Mouse (Mus musculus): ENCODE measurements at regions not wholly inside any gene's neighbourhood (a gene's known extent, or its start where the extent isn't known, plus 50 kb on each side); places are given as distances from the start of the nearest gene placed in this dataset.

GRCm38 (mm10) chr13:52389271-52389670 lies 141.8 kb downstream of the Diras2 start:
- no peaks in the 10 kb centered on the region; the same call in 1 of the 2 replicates for H3K9me3 ChIP-seq (ENCODE audit: control insufficient read depth, low read length)
- 86% methylated on average over 5 of the region's 5 CpGs for WGBS
- H3K27ac ChIP-seq (ENCODE audit: low read length) = no peak overlapping the region
- H3K27me3 ChIP-seq (ENCODE audit: control insufficient read depth, insufficient read depth, low read depth, low read length) = no peaks in the 10 kb centered on the region
- no peak overlapping the region for H3K4me3 ChIP-seq (ENCODE audit: low read length)
- H3K4me1 ChIP-seq (replicated peaks; ENCODE audit: control insufficient read depth, insufficient read depth, low read length) = no peaks in the 10 kb centered on the region
- no peak overlapping the region for H3K4me2 ChIP-seq (ENCODE audit: low read depth, low read length)
- H3K36me3 ChIP-seq (ENCODE audit: control insufficient read depth, insufficient read depth, low read length) = no peaks in the 10 kb centered on the region
- ATAC-seq (ENCODE audit: low read depth) = no peak
- H3K9ac ChIP-seq (ENCODE audit: low read length) = no peak overlapping the region

GRCm38 (mm10) chr13:52395786-52396185 lies 135.3 kb downstream of the Diras2 start:
- Histone ChIP-seq H3K27me3 (ENCODE audit: control insufficient read depth, insufficient read depth, low read depth, low read length) (no peaks in the 10 kb centered on the region), H3K9me3 (ENCODE audit: control insufficient read depth, low read length) (no peaks in the 10 kb centered on the region), H3K9ac (ENCODE audit: low read length) (no peak overlapping the region), H3K27ac (ENCODE audit: low read length) (no peak overlapping the region), H3K4me2 (ENCODE audit: low read depth, low read length) (no peak overlapping the region), H3K4me3 (ENCODE audit: low read length) (no peak overlapping the region), H3K36me3 (ENCODE audit: control insufficient read depth, insufficient read depth, low read length) (no peaks in the 10 kb centered on the region), H3K4me1 (replicated peaks; ENCODE audit: control insufficient read depth, insufficient read depth, low read length) (no peaks in the 10 kb centered on the region)
- WGBS = 76% methylated on average over 8 of the region's 8 CpGs
- no peak for ATAC-seq (ENCODE audit: low read depth)

GRCm38 (mm10) chr13:52398344-52398743 lies 132.7 kb downstream of the Diras2 start:
- WGBS = 81% methylated on average over 6 of the region's 6 CpGs

GRCm38 (mm10) chr13:52399143-52399542 lies 131.9 kb downstream of the Diras2 start:
- Histone ChIP-seq H3K27ac (ENCODE audit: low read length) (no peak overlapping the region), H3K9ac (ENCODE audit: low read length) (no peak overlapping the region), H3K36me3 (ENCODE audit: control insufficient read depth, insufficient read depth, low read length) (no peaks in the 10 kb centered on the region), H3K9me3 (ENCODE audit: control insufficient read depth, low read length) (no peaks in the 10 kb centered on the region), H3K27me3 (ENCODE audit: control insufficient read depth, insufficient read depth, low read depth, low read length) (no peaks in the 10 kb centered on the region), H3K4me1 (replicated peaks; ENCODE audit: control insufficient read depth, insufficient read depth, low read length) (no peaks in the 10 kb centered on the region), H3K4me3 (ENCODE audit: low read length) (no peak overlapping the region), H3K4me2 (ENCODE audit: low read depth, low read length) (no peak overlapping the region)
- WGBS = 76% methylated on average over 2 of the region's 2 CpGs
- no peak for ATAC-seq (ENCODE audit: low read depth)

More at GRCm38 (mm10) chr13:52398344-52398743, 132.7 kb downstream of the Diras2 start:
- no peak overlapping the region for H3K9ac ChIP-seq (ENCODE audit: low read length)
- no peaks in the 10 kb centered on the region for H3K4me1 ChIP-seq (replicated peaks; ENCODE audit: control insufficient read depth, insufficient read depth, low read length)
- H3K36me3 ChIP-seq (ENCODE audit: control insufficient read depth, insufficient read depth, low read length) = no peaks in the 10 kb centered on the region
- no peak overlapping the region for H3K27ac ChIP-seq (ENCODE audit: low read length)
- H3K27me3 ChIP-seq (ENCODE audit: control insufficient read depth, insufficient read depth, low read depth, low read length) = no peaks in the 10 kb centered on the region
- no peak overlapping the region for H3K4me3 ChIP-seq (ENCODE audit: low read length)
- H3K9me3 ChIP-seq (ENCODE audit: control insufficient read depth, low read length) = no peaks in the 10 kb centered on the region
- ATAC-seq (ENCODE audit: low read depth) = no peak
- H3K4me2 ChIP-seq (ENCODE audit: low read depth, low read length) = no peak overlapping the region

- Histone ChIP-seq H3K4me1 (replicated peaks; ENCODE audit: control insufficient read depth, insufficient read depth, low read length) (no peaks in the 10 kb centered on the region), H3K9ac (ENCODE audit: low read length) (no peak overlapping the region), H3K27me3 (ENCODE audit: control insufficient read depth, insufficient read depth, low read depth, low read length) (no peaks in the 10 kb centered on the region), H3K27ac (ENCODE audit: low read length) (no peak overlapping the region), H3K36me3 (ENCODE audit: control insufficient read depth, insufficient read depth, low read length) (no peaks in the 10 kb centered on the region), H3K4me2 (ENCODE audit: low read depth, low read length) (no peak overlapping the region), H3K9me3 (ENCODE audit: control insufficient read depth, low read length) (no peaks in the 10 kb centered on the region), H3K4me3 (ENCODE audit: low read length) (no peak overlapping the region)
- WGBS = 84% methylated on average over 3 of the region's 3 CpGs
- ATAC-seq (ENCODE audit: low read depth) = no peak
Measured at GRCm38 (mm10) chr13:52403805-52404204, 127.3 kb downstream of the Diras2 start.

- Histone ChIP-seq H3K27me3 (ENCODE audit: control insufficient read depth, insufficient read depth, low read depth, low read length) (no peaks in the 10 kb centered on the region), H3K9me3 (ENCODE audit: control insufficient read depth, low read length) (no peaks in the 10 kb centered on the region), H3K9ac (ENCODE audit: low read length) (no peak overlapping the region), H3K4me1 (replicated peaks; ENCODE audit: control insufficient read depth, insufficient read depth, low read length) (no peaks in the 10 kb centered on the region), H3K36me3 (ENCODE audit: control insufficient read depth, insufficient read depth, low read length) (no peaks in the 10 kb centered on the region), H3K27ac (ENCODE audit: low read length) (no peak overlapping the region), H3K4me3 (ENCODE audit: low read length) (no peak overlapping the region), H3K4me2 (ENCODE audit: low read depth, low read length) (no peak overlapping the region)
- no peak for ATAC-seq (ENCODE audit: low read depth)
- WGBS = 56% methylated on average over 1 of the region's 1 CpGs
Measured at GRCm38 (mm10) chr13:52416301-52416700, 114.8 kb downstream of the Diras2 start.

- ATAC-seq (ENCODE audit: low read depth) = no peak
- no peaks in the 10 kb centered on the region for H3K4me1 ChIP-seq (replicated peaks; ENCODE audit: control insufficient read depth, insufficient read depth, low read length)
- no peak overlapping the region for H3K4me2 ChIP-seq (ENCODE audit: low read depth, low read length)
- no peak overlapping the region for H3K4me3 ChIP-seq (ENCODE audit: low read length)
- 88% methylated on average over 3 of the region's 3 CpGs for WGBS
- H3K36me3 ChIP-seq (ENCODE audit: control insufficient read depth, insufficient read depth, low read length) = no peaks in the 10 kb centered on the region
- no peaks in the 10 kb centered on the region for H3K27me3 ChIP-seq (ENCODE audit: control insufficient read depth, insufficient read depth, low read depth, low read length)
- H3K9ac ChIP-seq (ENCODE audit: low read length) = no peak overlapping the region
- H3K9me3 ChIP-seq (ENCODE audit: control insufficient read depth, low read length) = no peaks in the 10 kb centered on the region
- H3K27ac ChIP-seq (ENCODE audit: low read length) = no peak overlapping the region
Measured at GRCm38 (mm10) chr13:52422456-52422855, 108.6 kb downstream of the Diras2 start.

GRCm38 (mm10) chr13:52428527-52428926 lies 102.6 kb downstream of the Diras2 start:
- ATAC-seq (ENCODE audit: low read depth) = no peak
- no peak overlapping the region for H3K4me2 ChIP-seq (ENCODE audit: low read depth, low read length)
- WGBS = 87% methylated on average over 5 of the region's 5 CpGs

GRCm38 (mm10) chr13:52436756-52437155 lies 94.3 kb downstream of the Diras2 start:
- no peak overlapping the region for H3K4me2 ChIP-seq (ENCODE audit: low read depth, low read length)
- H3K9ac ChIP-seq (ENCODE audit: low read length) = no peak overlapping the region
- H3K4me1 ChIP-seq (replicated peaks; ENCODE audit: control insufficient read depth, insufficient read depth, low read length) = no peaks in the 10 kb centered on the region
- ATAC-seq (ENCODE audit: low read depth) = no peak
- 68% methylated on average over 8 of the region's 8 CpGs for WGBS
- H3K36me3 ChIP-seq (ENCODE audit: control insufficient read depth, insufficient read depth, low read length) = no peaks in the 10 kb centered on the region
- no peaks in the 10 kb centered on the region for H3K27me3 ChIP-seq (ENCODE audit: control insufficient read depth, insufficient read depth, low read depth, low read length)
- no peak overlapping the region for H3K27ac ChIP-seq (ENCODE audit: low read length)
- no peaks in the 10 kb centered on the region for H3K9me3 ChIP-seq (ENCODE audit: control insufficient read depth, low read length)
- no peak overlapping the region for H3K4me3 ChIP-seq (ENCODE audit: low read length)

More at GRCm38 (mm10) chr13:52428527-52428926, 102.6 kb downstream of the Diras2 start:
- H3K9me3 ChIP-seq (ENCODE audit: control insufficient read depth, low read length) = no peaks in the 10 kb centered on the region
- H3K27ac ChIP-seq (ENCODE audit: low read length) = no peak overlapping the region
- H3K27me3 ChIP-seq (ENCODE audit: control insufficient read depth, insufficient read depth, low read depth, low read length) = no peaks in the 10 kb centered on the region
- no peaks in the 10 kb centered on the region for H3K4me1 ChIP-seq (replicated peaks; ENCODE audit: control insufficient read depth, insufficient read depth, low read length)
- H3K4me3 ChIP-seq (ENCODE audit: low read length) = no peak overlapping the region
- H3K36me3 ChIP-seq (ENCODE audit: control insufficient read depth, insufficient read depth, low read length) = no peaks in the 10 kb centered on the region
- no peak overlapping the region for H3K9ac ChIP-seq (ENCODE audit: low read length)

GRCm38 (mm10) chr13:52445513-52445912 lies 85.6 kb downstream of the Diras2 start:
- H3K4me1 ChIP-seq (replicated peaks; ENCODE audit: control insufficient read depth, insufficient read depth, low read length) = no peaks in the 10 kb centered on the region
- no peak overlapping the region for H3K4me2 ChIP-seq (ENCODE audit: low read depth, low read length)
- no peak overlapping the region for H3K9ac ChIP-seq (ENCODE audit: low read length)
- no peak overlapping the region for H3K4me3 ChIP-seq (ENCODE audit: low read length)
- 78% methylated on average over 10 of the region's 10 CpGs for WGBS
- ATAC-seq (ENCODE audit: low read depth) = no peak
- no peaks in the 10 kb centered on the region for H3K27me3 ChIP-seq (ENCODE audit: control insufficient read depth, insufficient read depth, low read depth, low read length)
- no peaks in the 10 kb centered on the region for H3K36me3 ChIP-seq (ENCODE audit: control insufficient read depth, insufficient read depth, low read length)
- no peak overlapping the region for H3K27ac ChIP-seq (ENCODE audit: low read length)
- H3K9me3 ChIP-seq (ENCODE audit: control insufficient read depth, low read length) = no peaks in the 10 kb centered on the region
